Mouse (Mus musculus) liver, embryonic 16.5 days (tissue): ENCODE measurements around the gene Lect2. TPM values are rescaled to one million over a fixed set of nuclear protein-coding genes. Genes with fewer than 3 reads are reported as not detected.

Source experiments
- ATAC-seq: fragments of 200-750 bp; cut with Nextera tagmentation; 2 replicates; pipeline ENCODE4 v1.8.0; 2017; ENCODE audit warnings: low read depth, mild to moderate bottlenecking, moderate number of reproducible peaks, moderate library complexity
- H3K27ac ChIP-seq: fragments of 300-500 bp; sonication (generic); 2 replicates; pipeline ENCODE4 v1.5.1; 2014; ENCODE audit warnings: mild to moderate bottlenecking, low read length
- H3K27me3 ChIP-seq: fragments of 300-500 bp; sonication (generic); 2 replicates; pipeline ENCODE4 v1.6.1; 2014; ENCODE audit warnings: low read depth, low read length, mixed read lengths; ENCODE audit not compliant: control insufficient read depth, insufficient read depth
- H3K36me3 ChIP-seq: fragments of 300-500 bp; sonication (generic); 2 replicates; pipeline ENCODE4 v1.6.1; 2014; ENCODE audit warnings: mild to moderate bottlenecking; ENCODE audit not compliant: control insufficient read depth, insufficient read depth
- H3K4me1 ChIP-seq: fragments of 300-500 bp; sonication (generic); 2 replicates; pipeline ENCODE4 v1.6.1; 2014; ENCODE audit warnings: low read depth, low read length, mixed read lengths; ENCODE audit not compliant: control insufficient read depth
- H3K4me2 ChIP-seq: fragments of 300-500 bp; sonication (generic); 2 replicates; pipeline ENCODE4 v1.6.1; 2014; ENCODE audit warnings: low read depth, low read length, mixed read lengths
- H3K4me3 ChIP-seq: fragments of 300-500 bp; sonication (generic); 2 replicates; pipeline ENCODE4 v1.5.1; 2014; ENCODE audit warnings: low read depth, mild to moderate bottlenecking, low read length
- H3K9ac ChIP-seq: fragments of 300-500 bp; sonication (generic); 2 replicates; pipeline ENCODE4 v1.6.1; 2014; ENCODE audit warnings: low read depth, low read length
- H3K9me3 ChIP-seq: fragments of 300-500 bp; sonication (generic); replicated peaks from 2 replicates; pipeline ENCODE4 v1.6.1; 2016; ENCODE audit warnings: low read length; ENCODE audit not compliant: control insufficient read depth
- WGBS: fragments of 180-500 bp; shearing (Covaris S2); extraction: QIAGEN DNeasy Blood & Tissue Kit; methylation state at CpG from one replicate; pipeline ENCODE4 v1.1.7; 2014; ENCODE audit not compliant: insufficient replicate concordance; 5-methylcytosine and 5-hydroxymethylcytosine counted together
- polyA plus RNA-seq: library from polyadenylated mRNA; unstranded; fragments of >200 nt; fragmentation: Nextera tagmentation; extraction: Ambion mirVana; gene quantifications from 2 replicates; pipeline ENCODE4 v1.2.1, GENCODE M21; 2015

The Lect2 gene
- polyA plus RNA-seq, 1 experiment from 2014 or later = 40.2 TPM

DNA sequence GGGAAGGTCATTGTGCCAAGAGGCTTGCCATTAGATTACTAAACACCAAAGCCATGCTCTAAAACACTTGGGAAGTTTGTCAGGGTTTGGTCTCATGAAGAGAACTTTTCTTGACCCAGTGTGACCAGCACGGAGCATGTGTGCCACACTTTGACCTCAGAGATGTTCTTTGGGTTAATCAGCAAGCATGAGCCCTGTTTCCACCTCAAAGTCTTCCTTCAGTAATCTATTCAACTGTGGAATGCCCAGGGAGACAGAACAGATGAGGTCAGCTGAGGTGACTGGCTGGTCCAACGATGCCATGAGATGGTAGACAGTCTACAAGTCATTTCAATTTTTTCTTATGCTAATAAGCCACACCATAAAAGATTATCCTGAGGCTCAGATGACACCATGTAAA is 38.5 kb downstream of the Lect2 start:
- H3K36me3 ChIP-seq = no peaks in the 10 kb centered on the region
- no peak overlapping the region for H3K4me3 ChIP-seq
- no peak for ATAC-seq
- H3K27me3 ChIP-seq = no peaks in the 10 kb centered on the region
- no peaks in the 10 kb centered on the region for H3K4me1 ChIP-seq
- no peaks in the 10 kb centered on the region for H3K9me3 ChIP-seq
- no peak overlapping the region for H3K9ac ChIP-seq
- 60% methylated on average over 2 of the region's 2 CpGs for WGBS
- no peak overlapping the region for H3K4me2 ChIP-seq
- H3K27ac ChIP-seq = no peak overlapping the region

DNA sequence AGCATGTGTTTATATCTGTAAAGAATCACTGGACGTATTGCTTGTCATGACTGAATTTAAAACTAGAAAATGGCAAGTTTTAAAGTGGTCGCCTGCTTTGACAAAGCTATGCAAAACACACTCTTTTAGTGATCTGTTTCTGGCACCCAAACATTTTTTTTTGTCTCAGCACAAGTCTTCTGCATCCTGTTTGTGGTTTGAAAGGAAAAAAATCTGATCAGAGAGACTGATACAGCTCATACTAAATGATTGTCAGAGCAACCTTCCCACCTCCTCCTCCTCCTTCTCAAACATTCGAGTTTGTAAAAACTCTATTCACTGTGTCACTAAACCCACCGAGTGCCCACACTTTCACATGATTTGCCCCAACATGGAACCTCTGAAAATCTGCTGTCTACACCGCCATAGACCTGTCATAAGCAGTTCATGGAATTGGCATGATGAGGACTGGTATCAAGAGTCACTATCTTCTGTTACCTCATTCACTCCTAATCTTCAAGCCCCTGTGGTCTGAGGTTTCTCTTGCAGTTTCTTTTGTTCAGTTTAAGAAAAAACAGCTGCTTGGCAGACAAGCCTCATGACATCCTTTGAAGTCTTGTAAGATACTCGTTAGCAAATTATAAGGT is 41.3 kb downstream of the Lect2 start:
- no peaks in the 10 kb centered on the region for H3K9me3 ChIP-seq
- H3K36me3 ChIP-seq = no peaks in the 10 kb centered on the region
- no peak overlapping the region for H3K9ac ChIP-seq
- no peak overlapping the region for H3K27ac ChIP-seq
- H3K4me3 ChIP-seq = no peak overlapping the region
- no peaks in the 10 kb centered on the region for H3K27me3 ChIP-seq
- H3K4me1 ChIP-seq = no peaks in the 10 kb centered on the region
- WGBS = 35% methylated on average over 6 of the region's 6 CpGs
- H3K4me2 ChIP-seq = no peak overlapping the region
- no peak for ATAC-seq

DNA sequence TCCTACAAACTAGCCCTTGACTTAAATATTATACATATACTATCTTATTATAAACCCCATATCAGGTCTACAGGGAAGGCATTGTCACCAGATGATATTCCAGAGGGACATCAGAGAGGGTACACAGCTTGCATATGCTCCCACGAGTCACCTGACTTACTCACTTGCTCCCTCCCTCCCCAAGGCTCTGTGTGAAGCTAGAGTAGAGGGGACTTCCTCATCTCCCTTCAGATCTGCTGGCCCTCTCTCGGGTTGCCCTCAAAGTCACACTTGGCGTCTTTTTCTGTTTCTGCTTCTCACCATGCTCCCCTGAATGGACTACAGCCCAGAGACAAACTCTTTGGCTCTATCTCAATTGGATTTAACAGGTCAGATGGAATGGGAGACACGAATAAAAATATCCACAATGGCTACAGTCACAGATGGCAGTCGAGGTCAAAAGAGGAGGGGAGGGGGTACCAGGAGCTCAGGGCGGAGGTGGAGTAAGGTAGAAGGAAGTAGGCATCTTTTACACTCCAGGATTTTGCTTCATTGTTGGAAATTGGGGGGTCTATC is 46.4 kb downstream of the Lect2 start:
- Histone ChIP-seq H3K4me3 (no peak overlapping the region), H3K9ac (no peak overlapping the region), H3K27ac (no peak overlapping the region), H3K36me3 (no peaks in the 10 kb centered on the region), H3K4me2 (no peak overlapping the region), H3K4me1 (no peaks in the 10 kb centered on the region), H3K9me3 (no peaks in the 10 kb centered on the region), H3K27me3 (no peaks in the 10 kb centered on the region)
- WGBS = 23% methylated on average over 6 of the region's 6 CpGs
- ATAC-seq = no peak

DNA sequence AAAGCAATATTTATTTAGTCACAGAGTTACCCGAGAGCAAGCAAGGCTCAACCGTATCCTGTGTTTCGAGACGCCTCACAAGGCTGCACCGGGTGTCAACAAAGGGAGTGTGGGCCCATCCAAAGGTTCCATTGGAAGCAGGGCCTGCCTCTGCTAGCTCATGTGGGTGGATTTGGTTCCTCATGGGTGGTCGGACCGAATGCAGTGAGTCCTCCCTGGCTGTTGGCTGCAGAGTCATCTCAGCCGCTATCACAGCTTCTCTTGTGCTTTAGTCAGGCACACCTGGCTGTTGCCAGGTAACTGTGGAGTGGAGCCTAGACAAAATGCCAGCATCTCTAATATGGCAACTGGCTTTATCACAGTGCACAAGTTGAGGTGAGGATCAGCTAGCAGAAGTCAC is 47.7 kb downstream of the Lect2 start:
- Histone ChIP-seq H3K9ac (no peak overlapping the region), H3K4me1 (no peaks in the 10 kb centered on the region), H3K9me3 (no peaks in the 10 kb centered on the region), H3K4me3 (no peak overlapping the region), H3K27ac (no peak overlapping the region), H3K4me2 (no peak overlapping the region), H3K36me3 (no peaks in the 10 kb centered on the region), H3K27me3 (no peaks in the 10 kb centered on the region)
- WGBS = 68% methylated on average over 8 of the region's 8 CpGs
- ATAC-seq = no peak

DNA sequence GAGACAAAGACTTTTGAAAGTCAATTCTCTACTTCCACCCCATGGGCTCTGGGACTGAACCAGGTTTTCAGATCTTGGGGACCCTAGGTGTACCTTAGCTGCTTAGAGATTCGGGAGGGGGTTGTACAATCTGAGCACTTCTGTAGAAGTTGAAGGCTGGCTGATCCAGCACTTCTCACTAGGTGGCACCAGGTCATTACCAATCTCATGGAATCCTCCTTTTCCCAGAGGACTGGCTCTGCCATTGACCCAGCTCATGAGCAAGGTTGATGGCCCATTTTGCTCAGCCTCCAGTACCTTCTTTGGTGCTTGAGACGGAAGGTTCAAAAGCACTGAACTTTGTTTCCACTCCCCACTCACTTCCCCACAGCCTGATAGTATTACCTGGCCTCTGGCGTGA is 48.2 kb downstream of the Lect2 start:
- 50% methylated on average over 3 of the region's 3 CpGs for WGBS
- H3K4me1 ChIP-seq = no peaks in the 10 kb centered on the region
- ATAC-seq = no peak
- no peak overlapping the region for H3K4me2 ChIP-seq
- H3K36me3 ChIP-seq = no peaks in the 10 kb centered on the region
- no peaks in the 10 kb centered on the region for H3K27me3 ChIP-seq
- H3K9me3 ChIP-seq = no peaks in the 10 kb centered on the region
- H3K9ac ChIP-seq = no peak overlapping the region
- H3K27ac ChIP-seq = no peak overlapping the region
- H3K4me3 ChIP-seq = no peak overlapping the region

DNA sequence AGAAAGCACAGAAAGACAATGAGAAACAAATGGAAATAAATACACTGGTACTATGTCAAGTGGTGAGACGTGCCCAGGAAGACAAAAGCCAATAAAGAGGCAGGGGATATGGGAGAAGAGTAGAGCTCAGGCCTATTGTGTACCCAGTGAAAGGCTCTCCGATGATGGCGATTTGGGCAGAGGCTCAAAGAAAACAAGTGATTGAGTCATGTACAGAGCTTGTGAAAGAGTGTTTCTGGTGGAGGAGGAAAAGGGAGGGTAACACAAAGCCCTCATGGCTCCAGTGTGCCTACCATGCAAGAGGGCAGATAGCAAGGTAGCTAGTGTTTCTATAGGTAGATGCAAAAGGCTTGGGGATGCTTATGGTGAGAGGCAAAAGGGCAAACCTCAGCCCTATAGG is 53.9 kb downstream of the Lect2 start:
- no peaks in the 10 kb centered on the region for H3K4me1 ChIP-seq
- H3K27ac ChIP-seq = no peak overlapping the region
- 51% methylated on average over 3 of the region's 3 CpGs for WGBS
- H3K27me3 ChIP-seq = no peaks in the 10 kb centered on the region
- no peak for ATAC-seq
- H3K36me3 ChIP-seq = no peaks in the 10 kb centered on the region
- no peaks in the 10 kb centered on the region for H3K9me3 ChIP-seq
- H3K4me2 ChIP-seq = no peak overlapping the region
- no peak overlapping the region for H3K9ac ChIP-seq
- no peak overlapping the region for H3K4me3 ChIP-seq

Other genes with a start within 250 kb of the Lect2 start
- not detected in 2 replicates for gene Gm3045, start 121.9 kb downstream of the Lect2 start, polyA plus RNA-seq
- gene Slc25a48, start 110.1 kb downstream of the Lect2 start, polyA plus RNA-seq = 1.0 and 1.2 TPM in 2 replicates
- gene Il9, start 66.3 kb downstream of the Lect2 start, polyA plus RNA-seq = not detected in 2 replicates
- 0.51 and 0.54 TPM in 2 replicates for gene Fbxl21, start 26.0 kb downstream of the Lect2 start, polyA plus RNA-seq
- 9.9 and 10.9 TPM in 2 replicates for gene Tgfbi, start 61.0 kb upstream of the Lect2 start, polyA plus RNA-seq
- 4.0 and 4.3 TPM in 2 replicates for gene Smad5, start 154.5 kb upstream of the Lect2 start, polyA plus RNA-seq
- not detected in 2 replicates for gene Gm45623, start 205.3 kb upstream of the Lect2 start, polyA plus RNA-seq